Mouse (Mus musculus) heart, postnatal 36 days (tissue): ENCODE results near the gene Elmo1. TPM values are rescaled to one million over a fixed set of nuclear protein-coding genes. Genes with fewer than 3 reads are reported as not detected.
"Not testable (repeated sequence)": the region's sequence is repeated elsewhere in the genome, so short reads cannot be mapped to it uniquely, and the experiment has no call there.

Experiments used
- DNase-seq, 2 experiments: peaks; one replicate each; pipeline ENCODE4 v3.0.0; 2021 to 2022
- intact Hi-C: fragments of 180-260 bp; cut with DNase I; formaldehyde crosslinking; loops from one replicate; pipeline ENCODE4 v1.15.1; 2025
- total RNA-seq, 2 experiments: library from RNA; stranded (reverse); gene quantifications; 2 replicates each; pipeline ENCODE4 v1.2.3; 2021

Elmo1 gene
- total RNA-seq, 2 experiments from 2014 or later = 8.5 to 11.2 TPM

DNA sequence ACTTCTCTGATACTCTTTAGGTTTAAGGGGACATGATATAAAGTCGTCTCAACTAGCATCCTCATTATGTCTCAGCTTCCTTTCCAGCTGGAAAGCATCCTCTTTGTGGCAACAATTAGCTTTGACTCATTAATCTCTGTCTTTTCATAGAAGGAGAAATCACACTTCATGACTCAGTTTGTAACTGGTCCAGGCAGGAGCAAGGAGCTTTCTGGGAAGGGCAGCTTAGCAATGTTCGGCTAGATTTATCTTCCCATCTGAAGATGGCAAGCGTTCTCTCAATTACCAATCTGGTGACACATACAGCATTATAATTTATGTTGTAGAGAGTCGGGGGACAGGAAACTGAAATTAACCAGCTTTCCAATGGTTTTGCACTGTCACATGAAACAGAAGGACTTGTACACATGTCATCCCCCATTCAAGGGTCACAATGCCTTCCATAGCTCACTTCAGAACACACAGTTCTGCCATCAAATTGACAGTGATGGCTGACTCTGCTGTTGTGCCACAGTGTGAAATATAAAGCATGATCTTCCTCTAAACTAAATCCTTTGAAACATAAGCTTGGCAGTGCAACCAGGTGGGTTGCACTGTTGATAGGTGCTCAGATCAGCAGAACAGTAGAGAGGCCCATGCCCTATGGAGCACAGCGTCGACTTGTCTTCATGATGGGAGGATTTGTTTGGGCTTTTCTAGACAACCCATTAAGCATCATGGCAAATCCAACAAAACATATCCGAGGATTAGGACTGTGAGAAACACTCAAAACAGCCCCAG, 532.9 kb downstream of the Elmo1 start:
- intact Hi-C loops = no loop called here

DNA sequence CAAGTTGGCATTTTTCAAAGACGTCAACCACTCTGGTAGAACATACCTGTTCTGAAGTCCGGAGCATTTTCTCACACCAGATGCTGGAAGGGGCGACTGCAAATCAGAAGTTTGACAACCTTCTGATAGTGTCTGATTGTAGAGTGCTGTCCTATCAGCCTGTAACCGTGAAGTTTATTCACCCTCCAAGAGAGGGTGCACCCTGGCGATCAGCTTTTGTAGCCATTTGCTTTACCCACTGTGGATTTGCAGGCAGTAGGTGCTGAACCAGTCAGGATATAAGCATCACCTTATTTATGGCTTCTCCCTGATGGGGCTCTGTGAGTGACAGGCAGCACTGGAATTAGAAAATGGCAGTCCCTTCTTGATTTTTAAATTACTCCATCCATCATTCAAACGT, 537.4 kb downstream of the Elmo1 start:
- intact Hi-C loops = no loop called here
- DNase-seq = no peak

More for the DNA sequence above, 532.9 kb downstream of the Elmo1 start:
- DNase-seq = no peak

DNA sequence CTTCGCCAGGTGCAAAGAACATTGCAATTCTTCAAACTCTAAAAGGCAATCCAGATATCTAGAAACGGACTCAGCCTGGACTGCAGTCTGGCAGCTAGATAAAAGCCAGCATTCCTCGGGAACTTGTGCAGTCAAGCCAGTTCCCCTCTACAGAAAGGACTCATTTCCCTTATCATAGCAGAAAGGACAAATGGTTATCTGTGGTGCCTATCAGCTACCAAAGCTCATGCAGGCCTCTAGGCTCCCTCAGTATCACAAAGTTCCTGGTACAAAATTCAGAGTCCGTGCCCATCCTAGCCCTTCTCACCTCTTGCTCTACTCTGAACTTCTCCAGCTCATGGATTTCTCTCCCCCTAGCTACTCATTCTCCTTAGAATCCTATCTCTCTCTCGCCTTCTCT, 542.1 kb downstream of the Elmo1 start:
- intact Hi-C loops = no loop called here
- DNase-seq = no peak

DNA sequence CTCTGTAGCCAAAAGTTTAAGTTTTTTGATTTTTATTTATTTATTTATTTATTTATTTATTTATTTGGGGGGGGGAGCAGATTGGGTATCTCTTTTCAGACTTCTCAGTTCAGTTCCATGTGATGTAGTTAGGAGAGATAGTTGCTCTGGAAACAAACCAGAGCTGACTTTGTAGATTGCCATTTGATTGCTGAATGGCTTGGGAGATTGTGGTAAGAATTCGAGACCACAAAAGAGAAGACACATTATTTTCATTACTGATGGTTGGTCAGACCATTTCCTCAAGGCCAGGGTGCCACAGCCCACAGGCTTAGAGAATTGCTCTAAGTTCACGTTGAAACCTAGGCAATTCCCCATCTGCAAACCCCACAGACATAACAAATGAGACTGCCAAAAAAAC, 544.3 kb downstream of the Elmo1 start:
- intact Hi-C loops, DNase-seq: not testable (repeated sequence)

DNA sequence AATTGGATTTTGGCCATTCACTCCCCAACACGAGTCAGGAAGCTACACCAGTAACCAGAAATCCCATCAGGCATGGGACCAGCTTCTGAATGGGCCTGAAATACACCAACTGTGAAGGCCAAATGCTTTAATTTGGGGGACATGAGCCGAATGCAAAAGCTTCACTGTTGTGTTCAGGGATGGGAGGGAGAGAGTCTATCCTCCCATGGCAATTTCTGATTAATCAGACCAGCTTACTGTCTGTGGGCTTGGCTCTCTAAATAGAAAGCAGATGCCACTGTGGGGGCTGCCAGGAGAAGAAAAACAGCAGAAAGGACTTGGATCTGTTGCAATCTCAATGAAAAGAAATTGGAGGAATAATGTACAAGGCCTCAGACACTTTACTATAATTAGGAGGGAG, 545.2 kb downstream of the Elmo1 start:
- intact Hi-C loops = no loop called here
- DNase-seq = no peak
